Mouse (Mus musculus) cortical plate, adult 2 months (tissue): Measurements from ENCODE around the gene Cpe. TPM values are rescaled to one million over a fixed set of nuclear protein-coding genes. Genes with fewer than 3 reads are reported as not detected.

Source experiments
- H3K27ac ChIP-seq: fragments of 200-500 bp; 2 replicates; pipeline ENCODE4 v1.5.1; 2012; ENCODE audit warnings: low read length, control low read depth, inconsistent platforms; ENCODE audit not compliant: insufficient read depth
- H3K4me1 ChIP-seq: fragments of 200-500 bp; 2 replicates; pipeline ENCODE4 v1.6.1; 2011; ENCODE audit warnings: low read length; ENCODE audit not compliant: control insufficient read depth, insufficient read depth
- H3K4me3 ChIP-seq: fragments of 200-500 bp; 2 replicates; pipeline ENCODE4 v1.5.1; 2011; ENCODE audit warnings: mild to moderate bottlenecking, low read length, control low read depth; ENCODE audit not compliant: insufficient read depth
- CTCF ChIP-seq: fragments of 200-500 bp; IDR thresholded peaks from 2 replicates; pipeline ENCODE4 v1.5.1; 2011; ENCODE audit warnings: mild to moderate bottlenecking, control low read depth, low read length; ENCODE audit not compliant: insufficient read depth; ENCODE audit errors: extremely low read depth
- POLR2A ChIP-seq: fragments of 200-500 bp; IDR thresholded peaks from 2 replicates; pipeline ENCODE4 v1.6.1; 2011; ENCODE audit warnings: mild to moderate bottlenecking, low read length, control low read depth; ENCODE audit not compliant: insufficient read depth; ENCODE audit errors: extremely low read depth
- polyA plus RNA-seq: library from polyadenylated mRNA; depleted of rRNA; stranded (reverse); fragments of >200 nt; gene quantifications from 2 replicates; pipeline ENCODE4 v1.2.3, GENCODE M21; 2012

Cpe gene
- polyA plus RNA-seq, 1 experiment: 1,769 TPM

DNA sequence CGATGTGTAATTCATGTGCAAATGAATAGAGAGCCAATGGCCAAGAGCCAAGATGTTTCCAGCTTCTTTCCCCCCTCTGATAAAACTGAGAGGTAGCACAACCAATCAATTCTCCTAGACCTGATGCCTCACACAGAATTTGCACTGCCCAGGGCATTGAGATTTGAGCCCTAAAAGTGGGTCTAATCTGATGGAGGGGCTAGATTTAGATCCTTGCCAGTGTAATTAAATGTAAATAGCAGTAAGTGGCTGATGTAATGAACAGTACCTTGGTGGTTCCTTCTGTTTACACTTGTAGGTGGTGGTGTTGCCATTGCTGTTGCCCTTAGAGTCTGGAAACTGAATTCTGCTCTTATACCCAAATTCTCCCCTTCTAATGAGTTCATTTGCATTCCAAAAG lies 52.3 kb downstream of the Cpe start:
- H3K27ac ChIP-seq: peak overlapping the region; percentile 74; the same call in 1 of the 2 replicates
- TF ChIP-seq POLR2A: no peak
- no peak for TF ChIP-seq CTCF
- H3K4me1 ChIP-seq: peaks cover 19% of the 10 kb centered on the region; the same call in 1 of the 2 replicates
- no peak overlapping the region for H3K4me3 ChIP-seq

DNA sequence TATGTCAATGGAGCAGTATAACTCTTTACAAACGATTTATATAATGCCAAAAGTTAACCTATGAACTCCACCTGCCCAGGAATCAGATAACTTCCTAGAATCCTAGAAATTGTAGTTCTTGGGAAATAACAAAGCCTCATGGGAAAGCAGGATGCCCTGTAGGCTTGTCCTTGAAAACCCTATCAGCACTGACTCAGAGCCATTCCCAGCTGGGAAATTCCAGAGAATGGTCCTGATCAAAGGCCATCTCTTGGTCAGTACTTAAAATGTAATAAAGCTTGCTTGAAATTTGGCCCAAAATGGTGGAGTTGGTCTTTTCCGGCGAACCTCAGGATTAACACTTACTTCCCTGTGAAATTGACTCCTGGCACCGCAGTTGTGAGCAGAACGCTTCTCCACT lies 53.2 kb downstream of the Cpe start:
- TF ChIP-seq CTCF (no peak), POLR2A (no peak)
- Histone ChIP-seq H3K4me1 (peaks cover 17% of the 10 kb centered on the region; the same call in 1 of the 2 replicates), H3K4me3 (no peak overlapping the region), H3K27ac (no peak overlapping the region)

DNA sequence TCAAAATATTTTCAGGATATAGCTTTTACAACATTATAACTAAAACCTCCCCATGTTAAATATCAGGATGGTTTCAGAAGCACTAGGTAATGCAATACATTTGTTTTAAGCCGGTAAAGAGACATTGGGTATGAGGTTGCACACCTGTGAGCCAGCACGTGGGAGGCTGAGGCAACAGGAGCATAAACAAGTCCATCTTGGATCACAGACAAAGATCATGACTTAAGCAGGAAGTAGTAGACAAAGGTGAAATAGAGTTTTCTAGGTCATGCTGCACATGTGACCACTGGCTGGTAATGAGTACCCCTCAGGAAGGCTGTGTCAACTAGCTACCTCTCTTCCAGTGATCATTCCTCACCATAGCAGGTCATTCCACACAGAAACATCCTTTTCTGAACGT lies 58.0 kb downstream of the Cpe start:
- Histone ChIP-seq H3K27ac (peak overlapping the region; percentile 45; the same call in 1 of the 2 replicates), H3K4me3 (no peak overlapping the region), H3K4me1 (peaks cover 8% of the 10 kb centered on the region; the same call in 1 of the 2 replicates)
- TF ChIP-seq CTCF: no peak
- no peak for TF ChIP-seq POLR2A

DNA sequence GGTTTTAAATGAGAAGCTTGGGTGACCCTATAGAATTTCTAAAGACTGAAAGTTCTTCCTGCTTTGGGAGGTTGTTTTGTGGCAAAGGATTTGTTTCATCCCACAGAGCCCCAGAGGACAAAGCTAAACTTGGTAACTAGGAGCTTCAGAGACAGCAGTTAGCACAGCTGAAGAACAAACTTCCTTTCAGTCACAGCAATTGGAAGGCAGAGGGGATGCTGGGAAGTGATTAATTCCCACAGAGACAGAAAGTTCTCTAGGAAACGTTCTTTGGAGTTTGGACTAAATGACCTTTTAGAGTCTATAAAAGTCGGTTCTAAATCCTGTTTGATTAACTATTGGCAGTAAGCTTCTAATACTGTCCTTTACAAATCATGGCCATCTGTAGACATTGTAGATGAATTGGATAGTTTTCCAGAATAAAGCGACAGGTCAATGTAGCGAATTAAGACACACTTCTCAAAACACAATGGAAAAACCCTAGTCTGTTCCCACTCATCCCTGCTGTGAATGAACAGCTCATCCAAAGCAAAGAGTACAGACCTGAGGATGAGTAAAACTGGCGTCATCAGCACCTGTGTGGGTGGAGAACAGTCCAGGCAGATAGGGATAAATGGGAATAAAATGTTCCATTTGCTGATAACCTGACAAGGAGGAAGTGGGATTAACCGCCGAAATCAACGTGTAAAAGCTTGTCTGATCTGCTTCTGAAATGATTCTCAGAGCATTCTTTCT lies 58.6 kb downstream of the Cpe start:
- H3K4me1 ChIP-seq: peaks cover 8% of the 10 kb centered on the region; the same call in 1 of the 2 replicates
- TF ChIP-seq CTCF: no peak
- no peak for TF ChIP-seq POLR2A
- H3K27ac ChIP-seq: 0 out of 2 replicates have a peak overlapping the region, but pooled peaks have one; percentile 45
- no peak overlapping the region for H3K4me3 ChIP-seq

DNA sequence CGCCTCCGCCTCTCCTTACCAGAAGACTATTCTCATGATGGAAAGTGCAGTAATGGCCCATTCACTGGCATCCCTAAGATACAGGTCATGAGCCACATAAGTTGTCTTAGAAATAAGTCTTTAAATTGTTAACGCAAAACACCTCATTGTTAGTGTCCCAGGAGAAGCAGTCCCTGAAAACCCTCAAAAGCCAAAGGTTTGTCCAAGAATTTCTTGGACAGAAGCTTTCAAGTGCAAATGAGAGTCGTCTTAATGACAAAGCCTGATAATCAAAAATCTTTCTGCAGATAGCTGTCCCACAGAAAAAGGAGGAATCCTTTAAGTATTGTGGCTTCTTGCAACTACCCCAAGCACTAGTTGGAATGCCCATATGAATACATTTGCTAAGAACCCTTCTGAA lies 60.7 kb downstream of the Cpe start:
- Histone ChIP-seq H3K27ac (no peak overlapping the region), H3K4me1 (peaks cover 12% of the 10 kb centered on the region; the same call in 1 of the 2 replicates), H3K4me3 (no peak overlapping the region)
- TF ChIP-seq POLR2A (no peak), CTCF (no peak)

DNA sequence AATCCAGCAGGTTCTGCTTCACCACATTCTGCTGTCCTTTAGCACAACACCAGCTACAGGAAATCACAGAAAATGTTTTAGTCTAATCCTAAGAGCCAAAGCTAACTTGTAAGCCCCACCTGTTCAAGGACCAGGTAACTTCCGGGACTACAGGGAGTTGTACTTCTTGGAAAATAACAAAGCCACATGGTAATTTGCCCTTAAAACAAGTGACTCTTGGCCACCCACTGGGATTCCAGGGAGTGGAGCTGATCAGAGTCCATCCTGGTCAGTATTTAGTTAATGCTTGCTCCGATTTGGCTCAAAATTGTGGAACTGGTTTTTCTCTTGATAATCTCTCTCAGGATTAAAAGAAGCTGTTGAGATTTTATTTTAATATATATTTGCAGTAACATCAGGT lies 61.1 kb downstream of the Cpe start:
- Histone ChIP-seq H3K4me3 (no peak overlapping the region), H3K27ac (no peak overlapping the region), H3K4me1 (peaks cover 12% of the 10 kb centered on the region; the same call in 1 of the 2 replicates)
- TF ChIP-seq CTCF (no peak), POLR2A (no peak)

DNA sequence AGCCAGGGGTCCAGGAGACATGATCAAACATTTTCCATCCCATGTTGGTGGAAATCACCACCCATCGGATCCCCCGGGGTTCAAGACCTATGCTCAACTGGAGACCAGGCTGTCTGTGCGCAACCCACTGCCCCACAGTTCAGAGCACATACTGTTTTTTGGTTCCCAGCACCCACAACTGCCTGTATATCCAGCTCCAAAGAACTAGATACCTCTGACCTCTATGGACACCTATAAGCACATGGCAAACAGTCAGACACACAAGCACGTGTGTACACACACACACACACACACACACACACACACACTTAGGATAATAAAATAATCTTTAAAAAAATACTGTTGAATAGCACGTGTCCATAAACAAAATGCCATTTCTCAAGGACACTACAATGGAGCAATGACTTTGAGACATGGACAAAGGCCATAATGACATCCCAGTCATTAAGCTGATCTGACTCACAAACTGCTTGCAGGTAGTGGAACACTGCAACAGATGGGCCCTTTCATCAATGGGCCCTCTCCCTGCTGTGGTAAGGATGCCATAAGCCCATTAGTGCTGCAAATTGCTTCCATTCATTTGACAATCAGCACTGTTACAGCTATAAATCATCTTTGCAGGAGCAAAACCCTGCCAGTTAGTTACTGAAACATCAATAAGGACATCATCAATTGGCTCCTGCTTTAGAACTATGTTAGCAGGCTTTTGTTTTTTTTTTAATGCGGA lies 63.7 kb downstream of the Cpe start:
- no peak overlapping the region for H3K4me3 ChIP-seq
- no peak overlapping the region for H3K27ac ChIP-seq
- H3K4me1 ChIP-seq: peaks cover 11% of the 10 kb centered on the region
- no peak for TF ChIP-seq CTCF
- TF ChIP-seq POLR2A: no peak

DNA sequence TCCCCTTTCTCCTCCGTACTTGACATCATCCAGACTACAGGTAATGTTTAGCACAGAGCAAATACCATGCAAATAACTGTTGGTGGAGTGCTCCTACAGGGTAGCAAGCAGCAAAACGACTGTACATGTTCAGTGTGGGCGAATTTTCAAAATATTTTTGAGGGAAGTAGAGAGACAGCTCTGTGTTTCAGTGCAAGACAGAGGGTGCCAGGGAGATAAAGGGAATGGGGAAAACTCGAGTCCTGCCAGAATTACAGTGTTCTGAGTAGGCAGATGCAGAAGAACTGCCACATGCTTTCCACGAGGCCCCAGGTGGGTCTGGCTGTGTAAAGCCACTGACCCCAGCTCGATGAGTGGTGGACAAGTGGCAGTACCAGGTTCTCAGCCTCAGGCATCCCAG lies 64.8 kb downstream of the Cpe start:
- peak overlapping the region; percentile 70; the same call in 1 of the 2 replicates for H3K27ac ChIP-seq

DNA sequence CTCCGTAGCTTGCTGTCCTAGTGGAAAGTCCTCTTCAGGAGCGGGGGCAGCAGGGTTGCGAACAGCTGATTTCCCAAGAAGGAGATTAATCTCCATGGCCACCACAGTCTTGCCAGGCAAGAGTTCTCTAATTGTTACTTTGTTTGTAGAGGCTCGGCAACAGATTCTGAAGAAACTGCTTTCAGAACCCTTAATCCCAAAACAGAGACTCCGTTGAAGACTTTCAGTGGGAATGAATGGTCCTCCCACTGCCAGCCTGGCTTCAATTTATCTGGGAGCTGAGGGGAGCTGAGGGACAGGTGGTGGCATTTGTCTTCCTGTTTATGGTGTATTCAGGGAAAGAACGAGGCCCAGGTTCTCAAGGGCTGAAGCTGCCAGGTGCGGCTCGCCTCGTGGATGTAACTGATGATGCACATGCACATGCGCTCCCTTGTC lies 68.2 kb downstream of the Cpe start:
- TF ChIP-seq CTCF: no peak
- no peak for TF ChIP-seq POLR2A
- H3K27ac ChIP-seq: peak overlapping the region; percentile 63
- H3K4me1 ChIP-seq: peaks cover 15% of the 10 kb centered on the region
- H3K4me3 ChIP-seq: no peak overlapping the region

More for the DNA sequence above, 64.8 kb downstream of the Cpe start:
- no peak overlapping the region for H3K4me3 ChIP-seq
- TF ChIP-seq POLR2A: no peak
- no peak for TF ChIP-seq CTCF
- H3K4me1 ChIP-seq: peaks cover 9% of the 10 kb centered on the region
